Mouse (Mus musculus) Patski (cell line): ENCODE measurements at regions not wholly inside any gene's neighbourhood (a gene's known extent, or its start where the extent isn't known, plus 50 kb on each side); places are given as distances from the start of the nearest gene placed in this dataset.
"Not testable (repeated sequence)": the region's sequence is repeated elsewhere in the genome, so short reads cannot be mapped to it uniquely, and the experiment has no call there.

Experiments
- ATAC-seq: fragments of 100-300 bp; one replicate; pipeline ENCODE4 v1.8.0; 2021
- CTCF ChIA-PET: fragments of 350-600 bp; sonication (Branson Sonifier 250); formaldehyde crosslinking; loops from one replicate; lab custom pipeline; 2022; ENCODE audit warnings: inconsistent platforms; lab: Charles Lee
- POLR2A ChIA-PET: fragments of 350-600 bp; sonication (Branson Sonifier 250); formaldehyde crosslinking; loops from one replicate; lab custom pipeline; 2022; ENCODE audit warnings: antibody characterized with exemption, inconsistent platforms; lab: Charles Lee
- DNase-seq: peaks from one replicate; pipeline ENCODE4 v3.0.0-alpha.2; 2011; ENCODE audit warnings: low read depth, low spot score
- H3K27me3 ChIP-seq: fragments of 371-371 bp; one replicate; pipeline ENCODE4 v1.5.1; 2021
- CTCF ChIP-seq: fragments of 100-300 bp; IDR thresholded peaks from one replicate; pipeline ENCODE4 v1.5.1; 2021
- in situ Hi-C: fragments of 300-500 bp; cut with MboI; formaldehyde crosslinking; loops from 3 replicates; pipeline ENCODE4 v1.11.1; 2018; ENCODE audit warnings: low pct_unique_long_range_greater_than_20kb, mixed read lengths

- DNase-seq: no peak
- CTCF ChIA-PET: no interaction called here
- in situ Hi-C loops: no loop called here
- no peaks in the 10 kb centered on the region for H3K27me3 ChIP-seq
- no peak for ATAC-seq
- no peak for TF ChIP-seq CTCF
- POLR2A ChIA-PET: no interaction called here
These were observed 299.8 kb upstream of the Gm6657 start for GRCm38 (mm10) chr12:77894238-77894637.

GRCm38 (mm10) chr12:77895508-77895907, 298.5 kb upstream of the Gm6657 start:
- TF ChIP-seq CTCF: no peak
- ChIA-PET POLR2A (no interaction called here), CTCF (no interaction called here)
- ATAC-seq: no peak
- no peak for DNase-seq
- in situ Hi-C loops: no loop called here
- H3K27me3 ChIP-seq: no peaks in the 10 kb centered on the region

GRCm38 (mm10) chr12:77898974-77899373, 295.1 kb upstream of the Gm6657 start:
- POLR2A ChIA-PET, in situ Hi-C loops, CTCF ChIA-PET, DNase-seq, ATAC-seq, H3K27me3 ChIP-seq: not testable (repeated sequence)

- ATAC-seq (no peak), DNase-seq (no peak)
- POLR2A ChIA-PET: no interaction called here
- H3K27me3 ChIP-seq: no peaks in the 10 kb centered on the region
- in situ Hi-C loops: no loop called here
- CTCF ChIA-PET: no interaction called here
- TF ChIP-seq CTCF: no peak
These were observed 292.8 kb upstream of the Gm6657 start for GRCm38 (mm10) chr12:77901254-77901653.

- CTCF ChIA-PET: no interaction called here
- no peak for ATAC-seq
- no peak for DNase-seq
- POLR2A ChIA-PET: no interaction called here
- H3K27me3 ChIP-seq: peaks cover 8% of the 10 kb centered on the region
- in situ Hi-C loops: no loop called here
- no peak for TF ChIP-seq CTCF
These were observed 281.0 kb upstream of the Gm6657 start for GRCm38 (mm10) chr12:77912863-77913554.

GRCm38 (mm10) chr12:77928729-77929128, 265.3 kb upstream of the Gm6657 start:
- peaks cover under 1% of the 10 kb centered on the region for H3K27me3 ChIP-seq
- TF ChIP-seq CTCF: no peak
- ChIA-PET POLR2A (no interaction called here), CTCF (no interaction called here)
- no peak for DNase-seq
- in situ Hi-C loops: no loop called here
- ATAC-seq: no peak

GRCm38 (mm10) chr12:77929571-77929970, 264.5 kb upstream of the Gm6657 start:
- no peak for ATAC-seq
- no peak for DNase-seq
- TF ChIP-seq CTCF: no peak
- in situ Hi-C loops: no loop called here
- peaks cover 4% of the 10 kb centered on the region for H3K27me3 ChIP-seq
- ChIA-PET CTCF (no interaction called here), POLR2A (interaction anchor here (1.4 kb wide), 1 partner anchor 10 kb away, joined by 3 read pairs; no protein-coding TSS in a partner anchor)

- ChIA-PET CTCF (interaction anchor here (1.1 kb wide), 1 partner anchor 17 kb away, joined by 3 read pairs; no protein-coding TSS in a partner anchor), POLR2A (interaction anchor here (1.3 kb wide), 1 partner anchor 21 kb away, joined by 4 read pairs; no protein-coding TSS in a partner anchor)
- no peak for TF ChIP-seq CTCF
- no peaks in the 10 kb centered on the region for H3K27me3 ChIP-seq
- DNase-seq (no peak), ATAC-seq (no peak)
- in situ Hi-C loops: no loop called here
These were observed 250.1 kb upstream of the Gm6657 start for GRCm38 (mm10) chr12:77943960-77944359.

- no peaks in the 10 kb centered on the region for H3K27me3 ChIP-seq
- ATAC-seq: no peak
- in situ Hi-C loops: loop anchor here (25.0 kb wide), 1 partner anchor 712 kb away; the partner anchor contains the start of gene Fut8
- CTCF ChIA-PET: no interaction called here
- no peak for TF ChIP-seq CTCF
- POLR2A ChIA-PET: interaction anchor here (0.6 kb wide), 1 partner anchor 929 kb away, joined by 8 read pairs; no protein-coding TSS in a partner anchor
- no peak for DNase-seq
These were observed 244.5 kb upstream of the Gm6657 start for GRCm38 (mm10) chr12:77949474-77950017.

GRCm38 (mm10) chr12:77952492-77952891, 241.6 kb upstream of the Gm6657 start:
- TF ChIP-seq CTCF: no peak
- CTCF ChIA-PET: no interaction called here
- in situ Hi-C loops: loop anchor here (25.0 kb wide), 1 partner anchor 715 kb away; the partner anchor contains the start of gene Fut8
- DNase-seq: no peak
- ATAC-seq: no peak
- POLR2A ChIA-PET: no interaction called here
- H3K27me3 ChIP-seq: no peaks in the 10 kb centered on the region

GRCm38 (mm10) chr12:77962631-77963030, 231.4 kb upstream of the Gm6657 start:
- CTCF ChIA-PET: no interaction called here
- POLR2A ChIA-PET: no interaction called here
- no peak for TF ChIP-seq CTCF
- in situ Hi-C loops: loop anchor here (25.0 kb wide), 1 partner anchor 725 kb away; the partner anchor contains the start of gene Fut8
- no peaks in the 10 kb centered on the region for H3K27me3 ChIP-seq
- DNase-seq (no peak), ATAC-seq (no peak)
